Mouse (Mus musculus): ENCODE data around the gene Grk5. TPM values are rescaled to one million over a fixed set of nuclear protein-coding genes. Genes with fewer than 3 reads are reported as not detected.

Gene Grk5
- total RNA-seq, 2 experiments from 2014 or later = 3.9 to 5.4 TPM

DNA sequence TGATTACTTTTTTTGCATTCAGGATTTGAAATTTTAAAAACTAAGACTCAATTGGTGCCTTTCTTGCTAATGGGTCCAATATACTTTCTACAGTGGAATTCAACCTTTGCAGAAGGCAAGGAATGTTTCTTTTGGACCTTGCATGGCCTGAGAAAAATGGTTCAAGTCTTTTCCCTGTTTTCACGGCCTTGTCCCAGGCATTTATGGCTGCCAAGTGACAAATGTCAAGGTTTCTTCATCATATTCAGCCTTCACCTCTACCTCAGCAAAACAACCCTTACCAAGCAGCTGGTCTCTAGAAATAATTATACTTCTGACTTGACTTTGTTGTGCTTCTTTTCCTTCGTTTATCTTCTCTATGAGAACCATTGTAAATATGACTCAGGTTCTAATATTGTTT, 207.2 kb downstream of the Grk5 start:
- no peak for TF ChIP-seq CTCF (IDR thresholded peaks at IDR 0.05)
- intact Hi-C loops (cut with DNase I) = loop anchor here (5.0 kb wide), 1 partner anchor 259 kb away; no protein-coding TSS in a partner anchor
- Histone ChIP-seq H3K27ac (no peak overlapping the region), H3K4me3 (no peak overlapping the region)
- DNase-seq = no peak

DNA sequence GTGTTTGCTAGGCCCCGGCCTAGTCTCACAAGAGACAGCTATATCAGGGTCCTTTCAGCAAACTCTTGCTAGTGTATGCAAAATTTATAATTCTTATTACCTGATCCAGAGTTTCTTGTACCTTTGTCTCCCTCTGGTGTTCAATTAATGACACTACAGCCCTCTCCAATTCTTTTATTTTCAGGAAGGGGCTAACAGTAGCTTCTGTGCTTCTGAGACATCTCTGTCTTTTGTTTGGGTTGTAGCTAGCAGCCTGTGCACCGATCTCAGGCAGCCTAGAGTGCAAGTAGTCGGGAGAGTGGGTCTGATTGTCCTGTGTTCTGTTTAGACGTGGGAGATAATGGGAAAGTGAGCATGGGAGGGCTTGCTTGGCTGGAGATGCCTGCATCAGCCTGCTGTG, 208.2 kb downstream of the Grk5 start:
- Histone ChIP-seq H3K27ac (no peak overlapping the region), H3K4me3 (no peak overlapping the region)
- intact Hi-C loops (cut with DNase I) = loop anchor here (5.0 kb wide), 1 partner anchor 260 kb away; no protein-coding TSS in a partner anchor
- peak; percentile 77 for TF ChIP-seq CTCF (IDR thresholded peaks at IDR 0.05)
- DNase-seq = no peak

DNA sequence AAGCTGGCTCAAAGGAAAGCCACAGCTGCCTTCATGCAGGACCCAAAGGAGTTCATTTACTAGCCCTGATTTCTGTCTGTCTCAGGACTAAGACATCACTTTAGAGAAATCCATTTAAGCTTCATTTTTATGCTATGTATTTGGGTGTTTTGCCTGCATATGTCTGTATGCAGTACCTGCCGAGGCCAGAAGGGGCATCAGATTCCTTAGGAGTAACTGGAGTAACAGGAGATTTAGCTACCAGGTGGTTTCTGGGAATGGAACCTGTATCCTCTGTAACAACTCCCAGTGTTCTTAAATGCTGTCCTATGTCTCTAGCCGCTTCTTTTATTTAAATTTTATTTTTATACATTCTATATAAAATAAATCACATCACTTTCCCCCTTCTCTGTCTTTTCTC, 220.6 kb downstream of the Grk5 start:
- no peak for DNase-seq
- H3K4me3 ChIP-seq = no peak overlapping the region
- intact Hi-C loops (cut with DNase I) = no loop called here
- no peak overlapping the region for H3K27ac ChIP-seq
- TF ChIP-seq CTCF (IDR thresholded peaks at IDR 0.05) = peak; percentile 30

DNA sequence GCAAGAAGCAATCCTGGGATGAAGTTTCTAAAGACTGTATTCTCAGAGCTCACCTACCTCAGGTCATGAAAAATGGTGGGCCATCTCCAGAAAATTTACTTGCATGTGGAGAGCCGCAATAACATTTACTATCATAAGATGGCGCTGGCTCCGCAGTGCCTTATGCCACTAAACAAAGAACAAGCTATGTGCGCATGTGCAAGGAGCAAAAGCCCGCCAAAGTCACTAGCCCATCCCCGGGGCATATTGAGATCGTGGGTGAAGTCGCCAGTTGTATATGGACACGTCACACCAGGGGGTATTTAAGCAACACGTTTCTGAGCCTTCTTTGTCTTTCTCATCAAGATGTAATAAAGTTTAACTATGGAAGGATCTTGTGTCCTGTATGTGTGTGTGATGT, 241.5 kb downstream of the Grk5 start:
- no peak for TF ChIP-seq CTCF (IDR thresholded peaks at IDR 0.05)
- intact Hi-C loops (cut with DNase I) = no loop called here
- DNase-seq = no peak
- Histone ChIP-seq H3K27ac (no peak overlapping the region), H3K4me3 (no peak overlapping the region)

DNA sequence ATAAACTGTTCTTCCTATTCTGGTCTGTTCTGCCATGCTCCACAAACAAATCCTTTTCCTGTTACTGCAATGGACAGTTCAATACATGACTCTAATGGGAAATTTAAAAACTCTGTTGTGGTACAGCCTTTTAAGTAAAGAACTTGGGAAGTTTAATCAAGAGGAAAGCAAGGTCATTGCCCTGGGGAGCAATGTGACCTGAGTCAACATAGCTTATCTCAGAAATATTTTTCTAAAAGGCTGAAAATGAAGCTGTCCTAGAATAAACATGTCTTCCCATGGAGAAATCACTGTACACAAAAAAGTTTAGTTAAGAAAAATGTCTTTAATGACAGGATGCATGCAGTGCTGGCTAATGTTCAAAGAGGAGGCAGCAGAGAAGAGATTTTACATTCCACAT, 249.1 kb downstream of the Grk5 start:
- no peak overlapping the region for H3K27ac ChIP-seq
- TF ChIP-seq CTCF (IDR thresholded peaks at IDR 0.05) = no peak
- H3K4me3 ChIP-seq = no peak overlapping the region
- intact Hi-C loops (cut with DNase I) = no loop called here
- no peak for DNase-seq

DNA sequence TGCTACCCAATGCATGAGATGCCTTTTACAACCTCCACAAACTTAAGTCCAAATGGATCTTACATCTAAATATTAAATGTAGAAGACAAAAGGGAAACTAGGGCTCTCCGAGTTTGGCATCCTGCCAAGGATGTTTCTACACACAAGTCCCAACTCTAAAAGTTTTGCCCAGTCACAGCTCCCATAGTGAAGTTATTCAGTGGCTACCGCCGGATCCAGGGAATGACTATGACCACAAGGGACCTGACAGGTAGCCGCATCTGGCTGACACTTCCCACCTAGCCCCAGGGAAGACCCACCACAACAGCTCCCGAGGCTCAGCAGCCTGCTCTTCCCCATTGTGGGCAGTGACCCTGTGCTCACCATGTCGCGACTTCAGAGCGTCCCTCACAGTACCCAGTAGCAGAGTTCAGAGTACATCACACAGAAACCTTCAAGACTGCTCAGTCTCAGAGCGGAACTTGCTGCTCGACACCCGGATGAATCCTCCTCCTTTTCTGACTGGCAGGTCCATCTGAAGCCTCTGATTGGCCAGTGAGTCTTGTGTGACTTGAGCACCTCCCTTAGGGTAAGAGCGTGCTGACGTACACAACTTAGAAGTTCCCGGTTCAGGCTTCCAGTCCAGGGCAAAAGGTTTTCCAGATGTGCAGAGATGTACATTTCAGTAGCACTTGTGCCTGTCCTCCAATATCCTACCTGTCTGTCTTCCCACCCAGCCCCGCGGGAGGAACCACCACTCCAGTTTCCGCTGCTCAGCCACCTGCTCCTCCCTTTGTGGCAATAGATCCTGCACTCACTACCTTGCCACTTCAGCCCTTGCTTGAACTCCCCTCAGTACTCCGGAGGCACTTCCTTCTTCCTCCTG, 251.0 kb downstream of the Grk5 start, which contains the start of gene Zfp950:
Gene Zfp950, minus strand, starts transcription at position 499 of the 865 bp plus-strand sequence.
- intact Hi-C loops (cut with DNase I) = no loop called here
- Histone ChIP-seq H3K4me3 (peak within 1 kb of the TSS; percentile 91), H3K27ac (peak within 1 kb of the TSS; percentile 85)
- no peak for TF ChIP-seq CTCF (IDR thresholded peaks at IDR 0.05)
- DNase-seq = peak; percentile 86

DNA sequence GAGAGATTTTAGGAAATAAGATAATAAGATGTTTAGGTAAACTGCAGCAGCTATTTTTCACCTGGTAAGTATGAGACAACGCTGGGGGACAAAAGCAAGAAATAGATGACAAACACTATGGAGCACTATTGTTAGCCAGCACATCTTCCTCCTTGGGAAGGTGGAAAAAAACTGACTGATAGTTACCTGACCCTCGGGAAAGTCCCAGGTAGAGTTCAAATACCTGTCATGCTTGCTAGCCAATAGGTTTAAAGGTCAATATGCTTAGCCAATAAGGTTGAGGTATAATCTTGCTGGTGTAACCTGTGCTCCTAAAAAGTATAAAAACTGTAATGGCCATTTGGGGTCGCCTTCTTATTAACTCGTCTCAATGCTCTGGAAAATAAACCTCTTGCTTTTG, 251.8 kb downstream of the Grk5 start:
- H3K4me3 ChIP-seq = peak overlapping the region; percentile 91
- intact Hi-C loops (cut with DNase I) = no loop called here
- TF ChIP-seq CTCF (IDR thresholded peaks at IDR 0.05) = no peak
- peak overlapping the region; percentile 85 for H3K27ac ChIP-seq
- no peak for DNase-seq

Other genes with a start within 250 kb of the Grk5 start
- gene Nanos1, start 133.8 kb upstream of the Grk5 start, total RNA-seq (2021) = under 1 TPM in 1 of 2 experiments, not detected in 1; 0.08 TPM
- 100 to 1,000 TPM in 1 of 2 experiments, 10 to 100 TPM in 1; 91.5 to 101 TPM for gene Eif3a, start 99.1 kb upstream of the Grk5 start, total RNA-seq (2021)
- 10 to 100 TPM; 11.2 to 12.2 TPM for gene Fam45a, start 78.2 kb upstream of the Grk5 start, total RNA-seq (2021)
- 1 to 10 TPM; 1.6 to 4.2 TPM for gene Sfxn4, start 28.3 kb upstream of the Grk5 start, total RNA-seq (2021)
- gene Prdx3, start 15.2 kb upstream of the Grk5 start, total RNA-seq (2021) = 100 to 1,000 TPM; 207 to 240 TPM